Mouse (Mus musculus) heart, postnatal 14 days (tissue): ENCODE measurements at regions not wholly inside any gene's neighbourhood (a gene's known extent, or its start where the extent isn't known, plus 50 kb on each side); places are given as distances from the start of the nearest gene placed in this dataset.

Source experiments
- DNase-seq, 2 experiments: peaks; one replicate each; pipeline ENCODE4 v3.0.0; 2021 to 2022
- intact Hi-C: fragments of 180-260 bp; cut with DNase I; formaldehyde crosslinking; loops from one replicate; pipeline ENCODE4 v1.15.1; 2025

GRCm38 (mm10) chr12:99093989-99094388, 173.6 kb downstream of the Ttc8 start:
- intact Hi-C loops = no loop called here
- no peak for DNase-seq

GRCm38 (mm10) chr12:99096930-99097617, 176.7 kb downstream of the Ttc8 start:
- peak; percentile 86 to 92 for DNase-seq
- intact Hi-C loops = loop anchor here (1.0 to 5.0 kb wide), 8 partner anchors 55 to 765 kb away; no protein-coding TSS in a partner anchor

GRCm38 (mm10) chr12:99097618-99098066, 177.3 kb downstream of the Ttc8 start:
- intact Hi-C loops = loop anchor here (1.0 to 5.0 kb wide), 8 partner anchors 55 to 765 kb away; no protein-coding TSS in a partner anchor
- peak in 1 of 2 experiments; percentile 10 for DNase-seq

DNA sequence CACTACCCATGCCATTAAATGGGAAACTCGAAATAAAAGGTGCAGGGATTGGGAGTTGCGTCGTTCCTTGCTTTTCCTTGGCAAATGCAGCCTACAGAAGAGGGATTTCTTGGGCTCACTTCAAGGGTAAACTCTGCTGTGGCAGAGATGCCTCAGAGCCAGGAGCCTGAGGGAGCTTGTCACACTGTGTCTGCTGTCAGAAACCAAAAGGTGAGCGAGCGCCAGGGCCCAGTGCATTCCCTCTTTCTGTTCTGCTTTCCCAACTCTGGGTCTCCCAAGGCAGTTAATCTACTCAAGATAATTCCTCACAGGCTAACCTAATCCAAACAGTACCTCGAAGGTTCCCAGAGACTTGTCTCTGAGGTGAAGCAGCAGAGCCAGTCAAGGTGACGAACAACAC, 179.5 kb downstream of the Ttc8 start:
- no peak for DNase-seq

GRCm38 (mm10) chr12:99108616-99109015, 188.2 kb downstream of the Ttc8 start:
- no peak for DNase-seq
- intact Hi-C loops = no loop called here

More for the DNA sequence above, 179.5 kb downstream of the Ttc8 start:
- intact Hi-C loops = loop anchor here (5.0 kb wide), 7 partner anchors 52 to 762 kb away; no protein-coding TSS in a partner anchor

DNA sequence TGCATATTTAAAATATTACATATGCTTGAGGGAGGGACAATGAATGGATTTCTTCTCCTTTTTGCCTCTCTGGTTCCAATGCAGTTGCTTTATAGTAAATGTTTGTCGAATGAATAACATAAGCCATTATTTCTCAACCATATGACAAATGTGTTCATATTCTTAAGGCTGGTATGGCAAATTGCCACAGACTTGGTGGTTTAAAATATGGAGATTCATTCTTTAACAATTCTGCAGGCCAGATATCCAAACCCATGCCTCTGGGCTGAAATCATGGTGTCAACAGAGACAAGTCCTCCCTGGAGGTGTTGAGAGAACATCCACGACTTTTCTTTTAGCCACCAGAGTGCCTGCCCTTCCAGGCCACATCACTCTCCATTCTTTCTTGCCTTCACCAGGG, 193.4 kb downstream of the Ttc8 start:
- DNase-seq = no peak
- intact Hi-C loops = no loop called here

DNA sequence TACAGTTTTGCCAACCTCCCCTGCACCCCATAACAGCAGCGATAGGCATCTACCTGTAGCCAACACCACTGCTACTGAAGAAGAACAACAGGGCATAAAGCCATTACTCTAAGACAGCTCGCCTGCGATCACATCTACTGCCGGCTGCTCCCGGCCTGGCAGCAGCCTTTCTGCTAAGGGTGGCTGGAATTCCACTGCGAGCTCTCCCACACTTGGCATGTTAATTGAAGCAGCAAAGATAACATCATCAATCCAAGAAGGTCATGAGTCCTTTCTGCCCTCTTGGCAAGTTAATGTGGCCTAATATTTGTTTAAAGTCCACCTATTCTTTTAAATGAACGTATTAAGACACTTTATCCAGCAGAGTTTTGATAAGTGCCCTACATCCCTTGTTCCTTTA, 196.1 kb downstream of the Ttc8 start:
- intact Hi-C loops = no loop called here
- DNase-seq = no peak

GRCm38 (mm10) chr12:99118381-99119115, 198.2 kb downstream of the Ttc8 start:
- no peak for DNase-seq
- intact Hi-C loops = no loop called here

- DNase-seq = no peak
- intact Hi-C loops = no loop called here
Observed at GRCm38 (mm10) chr12:99119966-99120365, 199.6 kb downstream of the Ttc8 start.

DNA sequence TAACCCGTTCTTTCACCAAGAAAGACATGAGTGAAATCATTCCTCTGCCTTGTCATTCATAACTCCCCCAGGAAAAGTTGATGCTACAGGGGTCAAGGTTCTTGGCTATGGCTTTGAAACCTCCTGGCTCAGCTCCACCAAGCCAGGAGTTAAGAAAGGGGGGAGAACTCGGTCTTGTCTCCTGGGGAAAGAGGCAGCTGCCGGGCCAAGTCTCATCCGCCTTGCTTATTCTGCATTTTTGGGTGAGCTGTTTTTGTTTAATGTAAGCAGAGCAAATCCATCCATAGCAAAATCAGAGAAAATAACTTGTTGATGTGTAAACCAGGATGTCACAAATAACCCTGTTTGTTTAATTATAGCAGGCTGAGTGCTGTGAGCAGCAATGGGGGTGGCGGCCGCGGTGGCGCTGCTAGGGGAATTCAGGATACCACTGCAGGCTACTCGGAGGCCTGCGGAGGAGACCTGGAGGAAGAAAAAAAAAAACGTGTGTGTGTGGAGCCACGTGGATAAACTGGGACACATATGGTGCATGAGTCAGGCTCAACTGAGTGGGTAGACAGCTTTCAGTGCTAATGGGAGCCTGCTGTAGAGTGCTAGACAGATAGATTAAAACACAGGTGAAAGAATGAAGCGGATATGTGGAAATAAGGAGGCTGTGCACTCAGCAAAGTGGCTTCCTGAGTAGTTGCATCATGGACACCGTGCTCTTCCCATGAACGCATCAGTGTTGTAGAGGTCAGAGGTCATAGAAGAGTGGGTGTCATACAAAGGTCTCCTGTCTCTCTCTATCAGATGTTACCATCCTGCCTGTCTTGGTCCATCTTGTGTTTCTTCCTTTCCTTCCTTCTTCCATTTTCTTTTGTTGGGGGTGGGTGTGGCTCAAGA, 203.5 kb downstream of the Ttc8 start:
- DNase-seq = peak; percentile 11 to 36
- intact Hi-C loops = no loop called here

- intact Hi-C loops = no loop called here
- DNase-seq = no peak
Observed at GRCm38 (mm10) chr12:99126129-99126528, 205.8 kb downstream of the Ttc8 start.
